Mouse (Mus musculus): ENCODE measurements around the gene Gm37240.

GRCm38 (mm10) chr3:84740050-84740596 is 1147.2 kb downstream of the Gm37240 start:
- TF ChIP-seq ZC3H11A (IDR thresholded peaks at IDR 0.05; ENCODE audit: borderline replicate concordance, low read depth, low read length) (no peak), HCFC1 (IDR thresholded peaks at IDR 0.05; ENCODE audit: borderline replicate concordance, insufficient read depth, low read length) (no peak), ZNF384 (IDR thresholded peaks at IDR 0.05; ENCODE audit: low read depth, low read length) (no peak)

Data from ES-E14 (cell line).